Mouse (Mus musculus): Measurements from ENCODE around the gene Alpk1. TPM values are rescaled to one million over a fixed set of nuclear protein-coding genes. Genes with fewer than 3 reads are reported as not detected.

Gene Alpk1
- total RNA-seq, 1 experiment = 0.80 TPM

DNA sequence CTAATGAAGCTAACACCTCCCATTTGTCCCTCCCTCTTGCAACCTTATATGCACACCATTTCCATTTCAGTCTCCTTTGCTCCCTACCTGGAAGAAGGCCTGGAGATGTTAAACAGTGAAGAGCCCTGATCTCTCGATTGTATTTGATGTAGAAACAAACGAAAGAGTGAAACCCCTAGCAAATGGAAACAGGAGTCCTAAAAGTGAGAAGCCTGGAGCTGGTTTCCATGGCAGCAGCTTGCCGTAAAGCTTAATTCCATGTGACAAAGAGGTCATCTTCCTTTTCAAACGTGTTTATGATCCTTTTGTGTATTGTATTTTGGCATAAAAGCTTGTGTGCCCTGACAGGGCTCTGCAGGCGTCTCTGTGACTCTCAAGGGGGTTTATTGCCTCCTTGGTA, 138.1 kb downstream of the Alpk1 start:
- H3K4me1 ChIP-seq (ENCODE audit: control insufficient read depth in 2 of 2, insufficient read depth in 2 of 2, low read length in 2 of 2, poor library complexity in 1 of 2) = peaks cover 0 to 2% of the 10 kb centered on the region in 2 experiments; a peak in 1 of 4 replicates
- in situ Hi-C loops (cut with MboI; ENCODE audit: low sequenced_read_pairs in 2 of 2, unreplicated experiment in 2 of 2) = loop anchor here in 1 of 2 experiments (25.0 kb wide), 1 partner anchor 120 kb away; no protein-coding TSS in a partner anchor
- no peak for DNase-seq (ENCODE audit: low read depth, low spot score)

DNA sequence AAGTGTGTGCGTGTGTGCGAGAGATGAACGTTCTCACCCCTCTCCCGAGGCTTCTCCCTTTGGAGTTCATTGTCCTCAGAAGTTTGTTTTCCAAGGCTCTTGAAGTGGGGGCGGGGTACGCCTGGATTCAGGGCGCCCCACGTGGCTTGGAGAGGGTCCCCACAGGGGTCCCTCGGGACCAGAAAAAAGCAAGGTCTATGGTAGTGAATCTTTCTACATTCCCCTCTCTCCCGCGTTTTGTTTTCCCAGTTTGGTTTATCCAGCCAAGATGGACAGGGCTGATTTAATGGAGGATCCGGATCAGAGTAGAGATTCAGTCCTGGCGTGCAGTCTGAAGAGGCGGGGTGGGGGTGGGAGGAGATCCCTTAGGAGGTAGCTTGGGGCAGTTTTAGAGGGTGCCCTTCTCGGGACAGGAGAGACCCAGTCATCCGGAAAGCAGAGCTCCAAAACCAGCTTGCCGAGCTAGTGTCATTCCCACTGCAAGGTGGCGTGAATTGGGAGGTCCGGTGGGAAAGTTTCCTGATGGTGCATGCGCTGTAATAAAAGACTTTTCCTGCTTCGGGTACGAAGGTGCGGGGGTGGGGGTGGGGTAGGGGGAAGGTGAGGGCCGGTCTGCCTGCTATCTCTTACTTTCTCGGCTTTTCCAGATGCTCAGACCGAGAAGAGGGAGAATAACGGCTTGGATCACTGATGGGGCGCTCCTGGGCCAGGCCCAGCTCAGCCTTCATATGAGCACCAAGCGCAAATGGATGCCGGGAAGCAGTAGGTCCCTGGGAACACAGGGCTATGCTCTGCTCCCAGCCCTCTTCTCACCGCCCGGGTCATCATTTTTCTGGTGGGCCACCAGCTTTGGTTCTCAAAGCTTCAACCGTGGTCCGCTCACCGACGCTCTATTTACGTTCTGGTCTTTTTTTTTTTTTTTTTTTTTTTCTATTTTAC, 139.3 kb downstream of the Alpk1 start:
- Histone ChIP-seq H3K36me3 (ENCODE audit: control insufficient read depth, insufficient read depth, low read length, poor library complexity, severe bottlenecking) (no peaks in the 10 kb centered on the region), H3K9me3 (ENCODE audit: control insufficient read depth, insufficient read depth, low read depth, low read length) (no peaks in the 10 kb centered on the region), H3K9ac (ENCODE audit: insufficient read depth, low read depth, low read length, poor library complexity, severe bottlenecking) (no peak overlapping the region), H3K4me3 (ENCODE audit: insufficient read depth in 1 of 2, low read depth in 1 of 2, low read length in 2 of 2, poor library complexity in 1 of 2, severe bottlenecking in 1 of 2) (peak overlapping the region; percentile 14 to 20; a peak in 2 of 4 replicates), H3K27ac (ENCODE audit: insufficient read depth, low read depth, low read length, poor library complexity, severe bottlenecking) (no peak overlapping the region), H3K4me1 (ENCODE audit: control insufficient read depth in 2 of 2, insufficient read depth in 2 of 2, low read length in 2 of 2, poor library complexity in 1 of 2) (peaks cover 0 to 2% of the 10 kb centered on the region in 2 experiments; a peak in 1 of 4 replicates)
- DNase-seq (ENCODE audit: low read depth, low spot score) = no peak
- in situ Hi-C loops (cut with MboI; ENCODE audit: low sequenced_read_pairs in 2 of 2, unreplicated experiment in 2 of 2) = loop anchor here in 1 of 2 experiments (25.0 kb wide), 1 partner anchor 121 kb away; no protein-coding TSS in a partner anchor
- TF ChIP-seq MAFK (IDR thresholded peaks at IDR 0.05; ENCODE audit: insufficient read depth, low read depth, low read length) = no peak
- TF ChIP-seq ZC3H11A (IDR thresholded peaks at IDR 0.05; ENCODE audit: borderline replicate concordance, low read depth, low read length) = no peak
- TF ChIP-seq HCFC1 (IDR thresholded peaks at IDR 0.05; ENCODE audit: borderline replicate concordance, insufficient read depth, low read length) = no peak

More for the DNA sequence above, 138.1 kb downstream of the Alpk1 start:
- Histone ChIP-seq H3K36me3 (ENCODE audit: control insufficient read depth, insufficient read depth, low read length, poor library complexity, severe bottlenecking) (no peaks in the 10 kb centered on the region), H3K4me3 (ENCODE audit: insufficient read depth in 1 of 2, low read depth in 1 of 2, low read length in 2 of 2, poor library complexity in 1 of 2, severe bottlenecking in 1 of 2) (no peak overlapping the region), H3K9ac (ENCODE audit: insufficient read depth, low read depth, low read length, poor library complexity, severe bottlenecking) (no peak overlapping the region), H3K9me3 (ENCODE audit: control insufficient read depth, insufficient read depth, low read depth, low read length) (no peaks in the 10 kb centered on the region), H3K27ac (ENCODE audit: insufficient read depth, low read depth, low read length, poor library complexity, severe bottlenecking) (no peak overlapping the region)
- TF ChIP-seq MAFK (IDR thresholded peaks at IDR 0.05; ENCODE audit: insufficient read depth, low read depth, low read length) (no peak), HCFC1 (IDR thresholded peaks at IDR 0.05; ENCODE audit: borderline replicate concordance, insufficient read depth, low read length) (no peak), ZC3H11A (IDR thresholded peaks at IDR 0.05; ENCODE audit: borderline replicate concordance, low read depth, low read length) (no peak), ZNF384 (IDR thresholded peaks at IDR 0.05; ENCODE audit: low read depth, low read length) (no peak), CHD2 (IDR thresholded peaks at IDR 0.05; ENCODE audit: low read depth, low read length) (no peak)

DNA sequence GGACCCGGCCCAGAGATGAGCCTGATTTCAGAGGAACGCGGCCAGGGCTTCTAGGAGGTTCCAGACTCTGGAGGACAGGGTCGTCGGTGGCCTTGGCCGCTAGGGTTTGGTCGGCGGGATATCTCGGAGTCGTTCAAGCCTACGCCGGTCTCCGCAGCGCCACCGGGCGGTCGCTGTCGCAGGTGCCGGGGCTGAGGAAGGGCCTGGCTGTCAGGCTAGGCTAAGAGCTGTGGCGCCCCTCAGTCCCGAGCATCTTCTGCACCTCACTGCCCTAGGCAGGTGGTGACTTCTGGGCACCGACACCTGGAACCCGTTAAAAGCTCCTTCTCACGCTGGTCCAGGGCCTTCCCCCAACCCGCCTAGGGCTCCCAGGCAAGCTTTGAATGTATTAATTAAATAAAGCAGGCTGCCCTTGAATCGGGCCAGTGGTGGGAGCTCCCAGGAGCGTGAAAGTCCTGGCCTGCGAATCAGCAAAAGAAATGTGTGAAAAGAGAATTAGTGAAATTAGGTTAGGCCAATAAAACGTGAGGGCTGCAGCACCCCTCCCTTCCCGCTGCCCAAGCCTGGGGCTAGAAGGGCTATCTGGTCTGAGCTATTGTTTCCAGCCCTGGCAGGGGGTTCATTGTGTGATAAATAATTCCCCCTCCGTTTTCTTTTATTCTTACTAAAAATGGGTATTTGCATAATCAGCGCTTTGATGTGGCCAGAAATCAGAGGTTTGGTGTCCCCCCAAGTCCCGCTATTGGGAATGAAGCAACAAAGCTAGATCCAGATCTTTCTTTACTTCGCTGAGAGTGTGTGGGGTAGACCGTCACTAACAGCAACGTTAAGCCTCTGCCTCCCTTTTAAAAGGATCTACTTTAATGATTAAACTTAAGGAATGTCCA, 140.2 kb downstream of the Alpk1 start:
- in situ Hi-C loops (cut with MboI; ENCODE audit: low sequenced_read_pairs in 2 of 2, unreplicated experiment in 2 of 2) = loop anchor here (10.0 to 25.0 kb wide), 2 partner anchors 122 to 1565 kb away; no protein-coding TSS in a partner anchor
- H3K4me1 ChIP-seq (ENCODE audit: control insufficient read depth in 2 of 2, insufficient read depth in 2 of 2, low read length in 2 of 2, poor library complexity in 1 of 2) = peaks cover 0 to 2% of the 10 kb centered on the region in 2 experiments; a peak in 1 of 4 replicates

DNA sequence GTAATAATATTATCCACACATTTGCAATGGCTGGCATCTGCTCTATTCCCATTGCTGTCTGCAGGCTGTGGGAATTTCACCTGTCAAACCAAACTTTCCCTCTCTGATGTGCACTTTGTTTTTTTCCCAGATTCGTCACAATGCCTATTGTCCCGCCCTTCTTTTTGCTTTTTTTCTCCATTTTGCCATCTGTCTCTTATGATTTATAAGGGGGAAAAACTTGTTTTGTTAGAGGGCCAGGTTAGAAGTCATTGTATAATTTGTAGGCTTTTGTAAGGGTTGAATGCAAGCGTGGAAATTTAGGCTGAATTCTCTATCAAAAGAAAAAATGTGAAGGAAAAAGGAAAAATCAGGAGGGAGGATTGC, 145.4 kb downstream of the Alpk1 start:
- Histone ChIP-seq H3K4me1 (ENCODE audit: control insufficient read depth in 2 of 2, insufficient read depth in 2 of 2, low read length in 2 of 2, poor library complexity in 1 of 2) (peaks cover 0 to 2% of the 10 kb centered on the region in 2 experiments; a peak in 1 of 4 replicates), H3K36me3 (ENCODE audit: control insufficient read depth, insufficient read depth, low read length, poor library complexity, severe bottlenecking) (no peaks in the 10 kb centered on the region), H3K27ac (ENCODE audit: insufficient read depth, low read depth, low read length, poor library complexity, severe bottlenecking) (no peak overlapping the region), H3K9ac (ENCODE audit: insufficient read depth, low read depth, low read length, poor library complexity, severe bottlenecking) (no peak overlapping the region), H3K9me3 (ENCODE audit: control insufficient read depth, insufficient read depth, low read depth, low read length) (no peaks in the 10 kb centered on the region), H3K4me3 (ENCODE audit: insufficient read depth in 1 of 2, low read depth in 1 of 2, low read length in 2 of 2, poor library complexity in 1 of 2, severe bottlenecking in 1 of 2) (no peak overlapping the region)
- DNase-seq (ENCODE audit: low read depth, low spot score) = no peak
- no peak for TF ChIP-seq ZNF384 (IDR thresholded peaks at IDR 0.05; ENCODE audit: low read depth, low read length)
- no peak for TF ChIP-seq CHD2 (IDR thresholded peaks at IDR 0.05; ENCODE audit: low read depth, low read length)
- TF ChIP-seq HCFC1 (IDR thresholded peaks at IDR 0.05; ENCODE audit: borderline replicate concordance, insufficient read depth, low read length) = no peak
- TF ChIP-seq MAFK (IDR thresholded peaks at IDR 0.05; ENCODE audit: insufficient read depth, low read depth, low read length) = no peak
- no peak for TF ChIP-seq ZC3H11A (IDR thresholded peaks at IDR 0.05; ENCODE audit: borderline replicate concordance, low read depth, low read length)
- in situ Hi-C loops (cut with MboI; ENCODE audit: low sequenced_read_pairs in 2 of 2, unreplicated experiment in 2 of 2) = loop anchor here (5.0 to 25.0 kb wide), 3 partner anchors 127 to 1587 kb away; no protein-coding TSS in a partner anchor

More for the DNA sequence above, 140.2 kb downstream of the Alpk1 start:
- Histone ChIP-seq H3K27ac (ENCODE audit: insufficient read depth, low read depth, low read length, poor library complexity, severe bottlenecking) (no peak overlapping the region), H3K36me3 (ENCODE audit: control insufficient read depth, insufficient read depth, low read length, poor library complexity, severe bottlenecking) (no peaks in the 10 kb centered on the region), H3K9me3 (ENCODE audit: control insufficient read depth, insufficient read depth, low read depth, low read length) (no peaks in the 10 kb centered on the region), H3K9ac (ENCODE audit: insufficient read depth, low read depth, low read length, poor library complexity, severe bottlenecking) (no peak overlapping the region), H3K4me3 (ENCODE audit: insufficient read depth in 1 of 2, low read depth in 1 of 2, low read length in 2 of 2, poor library complexity in 1 of 2, severe bottlenecking in 1 of 2) (peak overlapping the region; percentile 14 to 15; a peak in 1 of 4 replicates)
- TF ChIP-seq HCFC1 (IDR thresholded peaks at IDR 0.05; ENCODE audit: borderline replicate concordance, insufficient read depth, low read length) = no peak
- no peak for TF ChIP-seq CHD2 (IDR thresholded peaks at IDR 0.05; ENCODE audit: low read depth, low read length)
- TF ChIP-seq ZC3H11A (IDR thresholded peaks at IDR 0.05; ENCODE audit: borderline replicate concordance, low read depth, low read length) = 0 out of 2 replicates have a peak, but pooled peaks have one; percentile 33
- TF ChIP-seq ZNF384 (IDR thresholded peaks at IDR 0.05; ENCODE audit: low read depth, low read length) = no peak
- no peak for TF ChIP-seq MAFK (IDR thresholded peaks at IDR 0.05; ENCODE audit: insufficient read depth, low read depth, low read length)
- DNase-seq (ENCODE audit: low read depth, low spot score) = no peak
